Mouse (Mus musculus): Measurements from ENCODE around the gene Pdcd11. TPM values are rescaled to one million over a fixed set of nuclear protein-coding genes. Genes with fewer than 3 reads are reported as not detected.

The Pdcd11 gene
- polyA plus RNA-seq, 1 experiment from 2014 or later, result 7.4 TPM

GRCm38 (mm10) chr19:47057684-47058083 is 32.9 kb upstream of the Pdcd11 start:
- 74% methylated on average over 1 of the region's 1 CpGs for WGBS

GRCm38 (mm10) chr19:47065860-47066259 is 24.7 kb upstream of the Pdcd11 start:
- no peak overlapping the region for H3K9ac ChIP-seq (ENCODE audit: low read depth, low read length)
- ATAC-seq, result no peak
- no peaks in the 10 kb centered on the region for H3K36me3 ChIP-seq (ENCODE audit: control insufficient read depth, insufficient read depth, low read length)
- no peak overlapping the region for H3K4me3 ChIP-seq (ENCODE audit: low read length)
- no peaks in the 10 kb centered on the region for H3K9me3 ChIP-seq (ENCODE audit: control insufficient read depth, low read length)
- 92% methylated on average over 3 of the region's 3 CpGs for WGBS
- no peak overlapping the region for H3K4me2 ChIP-seq (ENCODE audit: low read depth, low read length)
- H3K27me3 ChIP-seq (replicated peaks; ENCODE audit: control insufficient read depth, insufficient read depth, low read length), result no peaks in the 10 kb centered on the region
- H3K4me1 ChIP-seq (ENCODE audit: control insufficient read depth, insufficient read depth, low read length), result no peaks in the 10 kb centered on the region
- no peak overlapping the region for H3K27ac ChIP-seq (ENCODE audit: low read length)

More at GRCm38 (mm10) chr19:47057684-47058083, 32.9 kb upstream of the Pdcd11 start:
- H3K4me2 ChIP-seq (ENCODE audit: low read depth, low read length), result no peak overlapping the region
- no peak overlapping the region for H3K9ac ChIP-seq (ENCODE audit: low read depth, low read length)
- H3K27ac ChIP-seq (ENCODE audit: low read length), result no peak overlapping the region
- H3K9me3 ChIP-seq (ENCODE audit: control insufficient read depth, low read length), result no peaks in the 10 kb centered on the region
- no peak overlapping the region for H3K4me3 ChIP-seq (ENCODE audit: low read length)
- H3K27me3 ChIP-seq (replicated peaks; ENCODE audit: control insufficient read depth, insufficient read depth, low read length), result no peaks in the 10 kb centered on the region
- no peaks in the 10 kb centered on the region for H3K4me1 ChIP-seq (ENCODE audit: control insufficient read depth, insufficient read depth, low read length)
- no peak for ATAC-seq
- H3K36me3 ChIP-seq (ENCODE audit: control insufficient read depth, insufficient read depth, low read length), result no peaks in the 10 kb centered on the region

- no peaks in the 10 kb centered on the region for H3K27me3 ChIP-seq (replicated peaks; ENCODE audit: control insufficient read depth, insufficient read depth, low read length)
- H3K4me2 ChIP-seq (ENCODE audit: low read depth, low read length), result peak within 1 kb of the TSS; percentile 64
- no peaks in the 10 kb centered on the region for H3K4me1 ChIP-seq (ENCODE audit: control insufficient read depth, insufficient read depth, low read length)
- 9% methylated on average over 49 of the region's 49 CpGs for WGBS
- no peaks in the 10 kb centered on the region for H3K9me3 ChIP-seq (ENCODE audit: control insufficient read depth, low read length)
- peak within 1 kb of the TSS; percentile 90 for H3K27ac ChIP-seq (ENCODE audit: low read length)
- peak within 1 kb of the TSS; percentile 97 for H3K9ac ChIP-seq (ENCODE audit: low read depth, low read length)
- H3K36me3 ChIP-seq (ENCODE audit: control insufficient read depth, insufficient read depth, low read length), result peaks cover 10% of the 10 kb centered on the region; the same call in 1 of the 2 replicates
- ATAC-seq, result peak; percentile 77
- peak within 1 kb of the TSS; percentile 99 for H3K4me3 ChIP-seq (ENCODE audit: low read length)
Measured at GRCm38 (mm10) chr19:47067096-47067882, 23.3 kb upstream of the Pdcd11 start, which contains the start of gene Taf5. Gene Taf5, plus strand, starts transcription at chr19:47067746.

- Histone ChIP-seq H3K36me3 (ENCODE audit: control insufficient read depth, insufficient read depth, low read length) (peaks cover 12% of the 10 kb centered on the region; the same call in 1 of the 2 replicates), H3K4me3 (ENCODE audit: low read length) (peak overlapping the region; percentile 99), H3K4me1 (ENCODE audit: control insufficient read depth, insufficient read depth, low read length) (no peaks in the 10 kb centered on the region), H3K27ac (ENCODE audit: low read length) (peak overlapping the region; percentile 90), H3K4me2 (ENCODE audit: low read depth, low read length) (peak overlapping the region; percentile 64), H3K9ac (ENCODE audit: low read depth, low read length) (peak overlapping the region; percentile 97), H3K27me3 (replicated peaks; ENCODE audit: control insufficient read depth, insufficient read depth, low read length) (no peaks in the 10 kb centered on the region), H3K9me3 (ENCODE audit: control insufficient read depth, low read length) (no peaks in the 10 kb centered on the region)
- under 1% methylated on average over 66 of the region's 72 CpGs for WGBS
- peak; percentile 96 for ATAC-seq
Measured at GRCm38 (mm10) chr19:47067924-47068611, 22.5 kb upstream of the Pdcd11 start.

- no peak for ATAC-seq
- Histone ChIP-seq H3K4me2 (ENCODE audit: low read depth, low read length) (no peak overlapping the region), H3K9me3 (ENCODE audit: control insufficient read depth, low read length) (no peaks in the 10 kb centered on the region), H3K36me3 (ENCODE audit: control insufficient read depth, insufficient read depth, low read length) (0 out of 2 replicates have a peak, but pooled peaks cover 3% of the 10 kb centered on the region), H3K4me3 (ENCODE audit: low read length) (no peak overlapping the region), H3K9ac (ENCODE audit: low read depth, low read length) (no peak overlapping the region), H3K27ac (ENCODE audit: low read length) (no peak overlapping the region), H3K4me1 (ENCODE audit: control insufficient read depth, insufficient read depth, low read length) (peaks cover 12% of the 10 kb centered on the region), H3K27me3 (replicated peaks; ENCODE audit: control insufficient read depth, insufficient read depth, low read length) (no peaks in the 10 kb centered on the region)
- WGBS, result 79% methylated on average over 3 of the region's 3 CpGs
Measured at GRCm38 (mm10) chr19:47088226-47088625, 2.3 kb upstream of the Pdcd11 start.

- Histone ChIP-seq H3K36me3 (ENCODE audit: control insufficient read depth, insufficient read depth, low read length) (peaks cover 1% of the 10 kb centered on the region; the same call in 1 of the 2 replicates), H3K27ac (ENCODE audit: low read length) (peak overlapping the region; percentile 91), H3K9me3 (ENCODE audit: control insufficient read depth, low read length) (no peaks in the 10 kb centered on the region), H3K4me1 (ENCODE audit: control insufficient read depth, insufficient read depth, low read length) (peaks cover 12% of the 10 kb centered on the region), H3K27me3 (replicated peaks; ENCODE audit: control insufficient read depth, insufficient read depth, low read length) (no peaks in the 10 kb centered on the region), H3K9ac (ENCODE audit: low read depth, low read length) (peak overlapping the region; percentile 99), H3K4me2 (ENCODE audit: low read depth, low read length) (peak overlapping the region; percentile 76), H3K4me3 (ENCODE audit: low read length) (peak overlapping the region; percentile 95)
- peak; percentile 75 for ATAC-seq
- 1% methylated on average over 36 of the region's 36 CpGs for WGBS
Measured at GRCm38 (mm10) chr19:47089718-47090525, 646 bp upstream of the Pdcd11 start.

- no peak overlapping the region for H3K27ac ChIP-seq (ENCODE audit: low read length)
- no peaks in the 10 kb centered on the region for H3K27me3 ChIP-seq (replicated peaks; ENCODE audit: control insufficient read depth, insufficient read depth, low read length)
- ATAC-seq, result no peak
- no peak overlapping the region for H3K4me3 ChIP-seq (ENCODE audit: low read length)
- peaks cover 24% of the 10 kb centered on the region for H3K36me3 ChIP-seq (ENCODE audit: control insufficient read depth, insufficient read depth, low read length)
- H3K4me2 ChIP-seq (ENCODE audit: low read depth, low read length), result no peak overlapping the region
- H3K9me3 ChIP-seq (ENCODE audit: control insufficient read depth, low read length), result no peaks in the 10 kb centered on the region
- H3K4me1 ChIP-seq (ENCODE audit: control insufficient read depth, insufficient read depth, low read length), result 0 out of 2 replicates have a peak, but pooled peaks cover 2% of the 10 kb centered on the region
- 89% methylated on average over 5 of the region's 5 CpGs for WGBS
- H3K9ac ChIP-seq (ENCODE audit: low read depth, low read length), result no peak overlapping the region
Measured at GRCm38 (mm10) chr19:47101080-47101479, 10.5 kb downstream of the Pdcd11 start.

- Histone ChIP-seq H3K4me1 (ENCODE audit: control insufficient read depth, insufficient read depth, low read length) (0 out of 2 replicates have a peak, but pooled peaks cover 2% of the 10 kb centered on the region), H3K4me2 (ENCODE audit: low read depth, low read length) (no peak overlapping the region), H3K9me3 (ENCODE audit: control insufficient read depth, low read length) (no peaks in the 10 kb centered on the region), H3K27ac (ENCODE audit: low read length) (peak overlapping the region; percentile 70), H3K4me3 (ENCODE audit: low read length) (no peak overlapping the region), H3K9ac (ENCODE audit: low read depth, low read length) (peak overlapping the region; percentile 39; the same call in 1 of the 2 replicates), H3K36me3 (ENCODE audit: control insufficient read depth, insufficient read depth, low read length) (peaks cover 23% of the 10 kb centered on the region), H3K27me3 (replicated peaks; ENCODE audit: control insufficient read depth, insufficient read depth, low read length) (no peaks in the 10 kb centered on the region)
- ATAC-seq, result peak; percentile 92
- WGBS, result 84% methylated on average over 9 of the region's 9 CpGs
Measured at GRCm38 (mm10) chr19:47104641-47105271, 14.2 kb downstream of the Pdcd11 start.
